Mouse (Mus musculus): Measurements from ENCODE around the gene Cenpx. TPM values are rescaled to one million over a fixed set of nuclear protein-coding genes. Genes with fewer than 3 reads are reported as not detected.

Cenpx gene
- total RNA-seq, 2 experiments from 2014 or later, result 39.5 to 41.8 TPM

Other genes starting within 250 kb of the Cenpx start
- gene Arl16, start 246.1 kb downstream of the Cenpx start, total RNA-seq (2021), result 10 to 100 TPM; 13.7 to 17.0 TPM
- gene Mrpl12, start 229.1 kb downstream of the Cenpx start, total RNA-seq (2021), result 100 to 1,000 TPM; 229 to 250 TPM
- 10 to 100 TPM; 43.7 to 45.7 TPM for gene Slc25a10, start 221.9 kb downstream of the Cenpx start, total RNA-seq (2021)
- gene Gcgr, start 183.0 kb downstream of the Cenpx start, total RNA-seq (2021), result 1 to 10 TPM; 1.7 to 1.8 TPM
- gene Mcrip1, start 164.0 kb downstream of the Cenpx start, total RNA-seq (2021), result 10 to 100 TPM; 76.5 to 82.6 TPM
- under 1 TPM in 1 of 2 experiments, not detected in 1; 0.83 TPM for gene Ppp1r27, start 162.6 kb downstream of the Cenpx start, total RNA-seq (2021)
- 100 to 1,000 TPM; 353 to 365 TPM for gene P4hb, start 140.5 kb downstream of the Cenpx start, total RNA-seq (2021)
- 100 to 1,000 TPM; 296 to 308 TPM for gene Arhgdia, start 132.1 kb downstream of the Cenpx start, total RNA-seq (2021)
- gene Alyref, start 115.4 kb downstream of the Cenpx start, total RNA-seq (2021), result 100 to 1,000 TPM; 134 TPM
- 100 to 1,000 TPM; 117 to 118 TPM for gene Anapc11, start 115.3 kb downstream of the Cenpx start, total RNA-seq (2021)
- gene Npb, start 105.3 kb downstream of the Cenpx start, total RNA-seq (2021), result 1 to 10 TPM; 2.4 to 2.5 TPM
- 10 to 100 TPM; 56.8 to 58.1 TPM for gene Pcyt2, start 95.8 kb downstream of the Cenpx start, total RNA-seq (2021)
- 10 to 100 TPM; 10.2 to 11.7 TPM for gene Sirt7, start 88.5 kb downstream of the Cenpx start, total RNA-seq (2021)
- gene Mafg, start 80.1 kb downstream of the Cenpx start, total RNA-seq (2021), result 10 to 100 TPM; 23.4 to 25.8 TPM
- 1 to 10 TPM; 7.9 to 8.0 TPM for gene Pycr1, start 70.0 kb downstream of the Cenpx start, total RNA-seq (2021)
- gene Myadml2, start 65.6 kb downstream of the Cenpx start, total RNA-seq (2021), result 10 to 100 TPM; 26.3 to 28.1 TPM
- under 1 TPM; 0.16 to 0.26 TPM for gene Notum, start 52.6 kb downstream of the Cenpx start, total RNA-seq (2021)
- gene Aspscr1, start 40.8 kb downstream of the Cenpx start, total RNA-seq (2021), result 10 to 100 TPM; 62.7 to 64.0 TPM
- gene Lrrc45, start 187 bp upstream of the Cenpx start, total RNA-seq (2021), result 10 to 100 TPM; 11.0 to 11.3 TPM
- 1 to 10 TPM; 1.5 to 1.8 TPM for gene Rac3, start 7.7 kb upstream of the Cenpx start, total RNA-seq (2021)
- 1 to 10 TPM; 3.6 to 4.5 TPM for gene Dcxr, start 13.5 kb upstream of the Cenpx start, total RNA-seq (2021)
- 1 to 10 TPM; 3.0 to 3.9 TPM for gene Cbr2, start 18.4 kb upstream of the Cenpx start, total RNA-seq (2021)
- gene Hmga1b, start 49.1 kb upstream of the Cenpx start, total RNA-seq (2021), result 10 to 100 TPM; 37.1 to 47.2 TPM
- gene Rfng, start 70.5 kb upstream of the Cenpx start, total RNA-seq (2021), result 10 to 100 TPM; 13.2 to 13.3 TPM
- 10 to 100 TPM; 73.0 to 78.0 TPM for gene Gps1, start 70.5 kb upstream of the Cenpx start, total RNA-seq (2021)
- gene Dus1l, start 82.7 kb upstream of the Cenpx start, total RNA-seq (2021), result 10 to 100 TPM; 34.0 to 37.5 TPM
- 10 to 100 TPM; 59.3 to 63.9 TPM for gene Fasn, start 110.8 kb upstream of the Cenpx start, total RNA-seq (2021)
- 1 to 10 TPM; 2.1 to 2.4 TPM for gene Ccdc57, start 219.1 kb upstream of the Cenpx start, total RNA-seq (2021)
- 10 to 100 TPM; 13.3 to 22.8 TPM for gene Slc16a3, start 234.7 kb upstream of the Cenpx start, total RNA-seq (2021)